Mouse (Mus musculus): ENCODE measurements around the gene Rhobtb3. TPM values are rescaled to one million over a fixed set of nuclear protein-coding genes. Genes with fewer than 3 reads are reported as not detected.
"Not testable (repeated sequence)": the region's sequence is repeated elsewhere in the genome, so short reads cannot be mapped to it uniquely, and the experiment has no call there.

The Rhobtb3 gene
- total RNA-seq, 2 experiments from 2014 or later, result 15.9 to 16.7 TPM

DNA sequence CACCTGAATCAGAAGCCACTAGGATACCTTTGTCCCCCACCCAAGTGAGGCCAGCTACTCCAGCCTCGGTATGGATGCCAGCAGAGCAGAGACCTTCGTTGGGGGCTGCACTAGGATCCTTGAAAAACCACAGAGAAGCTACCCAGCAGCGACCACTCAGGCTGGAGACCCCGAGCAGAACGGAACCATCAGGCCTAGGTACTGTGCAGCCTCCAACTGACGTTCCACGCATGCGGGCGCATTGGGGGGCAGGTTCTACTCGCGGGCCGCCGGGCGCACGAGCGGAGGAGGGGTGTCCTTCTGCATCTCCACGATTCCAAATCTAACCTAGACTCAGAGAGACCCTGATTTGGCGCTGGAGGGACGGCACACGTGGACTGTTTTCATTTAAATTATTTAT is 13.7 kb downstream of the Rhobtb3 start:
- DNase-seq (ENCODE audit: low spot score in 2 of 2), result no peak

- DNase-seq (ENCODE audit: low spot score in 2 of 2), result not testable (repeated sequence)
Observed at GRCm38 (mm10) chr13:75929071-75929470, 14.7 kb downstream of the Rhobtb3 start.

- no peak for DNase-seq (ENCODE audit: low spot score in 2 of 2)
Observed at GRCm38 (mm10) chr13:75927951-75928350, 15.8 kb downstream of the Rhobtb3 start.

GRCm38 (mm10) chr13:75914151-75914550 is 29.6 kb downstream of the Rhobtb3 start:
- DNase-seq (ENCODE audit: low spot score in 2 of 2), result no peak

GRCm38 (mm10) chr13:75908187-75908586 is 35.5 kb downstream of the Rhobtb3 start:
- no peak for DNase-seq (ENCODE audit: low spot score in 2 of 2)

- DNase-seq (ENCODE audit: low spot score in 2 of 2), result no peak
Observed at GRCm38 (mm10) chr13:75907133-75907532, 36.6 kb downstream of the Rhobtb3 start.

- peak in 1 of 2 experiments; percentile 7 for DNase-seq (ENCODE audit: low spot score in 2 of 2)
Observed at GRCm38 (mm10) chr13:75904660-75905059, 39.1 kb downstream of the Rhobtb3 start.

DNA sequence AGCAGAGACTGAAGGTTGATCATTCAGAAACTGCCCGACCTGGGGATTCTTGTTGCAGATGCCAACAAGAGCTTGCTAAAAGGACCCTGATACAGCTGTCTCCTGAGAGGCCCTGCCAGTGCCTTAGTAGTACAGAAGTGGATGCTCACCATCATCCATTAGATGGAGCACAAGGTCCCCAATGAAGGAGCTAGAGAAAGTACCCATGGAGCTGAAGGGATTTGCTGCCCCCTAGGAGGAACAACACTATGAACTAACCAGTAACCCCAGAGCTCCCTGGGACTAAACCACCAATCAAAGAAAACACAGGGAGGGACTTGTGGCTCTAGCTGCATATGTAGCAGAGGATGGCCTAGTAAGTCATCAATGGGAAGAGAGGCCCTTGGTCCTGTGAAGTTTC is 42.8 kb downstream of the Rhobtb3 start:
- DNase-seq (ENCODE audit: low spot score in 2 of 2), result not testable (repeated sequence)

- DNase-seq (ENCODE audit: low spot score in 2 of 2), result no peak
Observed at GRCm38 (mm10) chr13:75892876-75893275, 50.8 kb downstream of the Rhobtb3 start.

DNA sequence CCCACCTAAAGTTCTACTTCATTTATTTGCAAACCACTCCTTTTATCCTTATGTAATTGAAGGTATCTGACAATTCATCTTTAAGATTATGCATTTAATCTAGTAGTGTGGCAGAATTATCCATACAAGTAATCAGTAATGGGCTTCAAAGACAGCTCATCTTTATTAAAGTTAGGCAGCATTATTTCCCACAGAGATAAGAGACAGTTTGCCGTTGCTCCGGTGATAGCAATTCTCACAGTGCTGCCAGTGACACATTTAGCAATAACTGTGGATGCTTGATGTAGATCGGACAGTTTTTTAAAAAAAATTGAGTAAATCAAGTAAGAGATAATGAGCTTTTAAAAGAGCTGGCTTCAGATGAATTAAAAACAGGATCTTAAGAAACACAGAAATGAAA is 51.4 kb downstream of the Rhobtb3 start:
- no peak for DNase-seq (ENCODE audit: low spot score in 2 of 2)

DNA sequence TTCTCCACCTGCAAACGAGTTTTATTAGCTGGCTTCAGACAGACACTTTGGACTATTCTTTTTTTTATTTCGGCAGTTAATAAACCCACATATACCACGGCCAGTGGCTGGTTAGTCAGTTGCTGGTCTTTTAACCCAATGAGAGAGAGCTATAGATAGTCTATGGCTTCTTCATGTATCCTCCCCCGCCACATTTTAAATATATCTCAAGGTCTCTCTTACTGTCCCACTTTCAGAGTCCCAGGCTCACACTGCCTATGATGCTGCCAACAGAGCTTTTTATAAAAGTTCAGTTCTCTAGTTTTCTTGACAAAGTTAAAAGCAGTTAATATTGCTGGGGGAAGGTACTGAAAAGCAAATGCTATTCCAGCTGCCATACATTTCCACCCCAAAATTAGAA is 51.9 kb downstream of the Rhobtb3 start:
- DNase-seq (ENCODE audit: low spot score in 2 of 2), result no peak

DNA sequence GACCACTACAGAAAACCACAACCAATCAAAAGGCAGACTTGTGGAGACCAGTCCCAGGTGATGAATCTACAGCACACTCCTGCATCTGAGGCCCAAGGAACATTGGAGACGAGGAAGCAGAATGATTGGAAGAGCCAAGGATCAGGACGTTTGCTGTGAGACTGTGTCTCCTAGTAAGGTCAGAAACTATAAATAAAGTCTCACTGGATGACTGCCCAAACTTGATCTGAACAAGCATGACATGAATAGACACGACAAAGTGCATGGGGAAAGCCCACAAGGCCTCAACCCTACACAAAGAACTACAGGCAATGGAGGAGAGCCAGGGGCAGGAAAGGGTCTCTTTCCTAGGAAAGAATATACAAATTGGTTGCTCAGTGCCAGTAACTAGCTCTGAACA is 59.9 kb downstream of the Rhobtb3 start:
- no peak for DNase-seq (ENCODE audit: low spot score in 2 of 2)

DNA sequence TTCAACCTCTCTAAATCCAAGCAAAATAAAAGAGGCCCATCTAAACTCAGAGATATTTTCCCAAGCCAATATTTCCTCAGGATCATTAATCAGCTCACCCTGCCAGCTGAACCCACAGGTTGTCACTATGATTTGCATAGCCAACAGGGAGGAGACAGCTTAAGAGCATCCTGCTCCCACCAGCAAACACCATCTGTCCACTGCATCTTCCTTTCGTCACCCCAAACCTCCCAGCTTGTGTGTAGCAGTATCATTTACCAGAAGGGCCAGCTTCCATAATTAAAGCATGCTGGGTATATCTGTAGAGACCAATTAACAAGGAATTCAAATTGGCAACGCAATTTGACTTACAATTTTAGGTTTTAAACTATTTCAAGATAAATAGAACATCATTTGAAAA is 63.2 kb downstream of the Rhobtb3 start:
- no peak for DNase-seq (ENCODE audit: low spot score in 2 of 2)

DNA sequence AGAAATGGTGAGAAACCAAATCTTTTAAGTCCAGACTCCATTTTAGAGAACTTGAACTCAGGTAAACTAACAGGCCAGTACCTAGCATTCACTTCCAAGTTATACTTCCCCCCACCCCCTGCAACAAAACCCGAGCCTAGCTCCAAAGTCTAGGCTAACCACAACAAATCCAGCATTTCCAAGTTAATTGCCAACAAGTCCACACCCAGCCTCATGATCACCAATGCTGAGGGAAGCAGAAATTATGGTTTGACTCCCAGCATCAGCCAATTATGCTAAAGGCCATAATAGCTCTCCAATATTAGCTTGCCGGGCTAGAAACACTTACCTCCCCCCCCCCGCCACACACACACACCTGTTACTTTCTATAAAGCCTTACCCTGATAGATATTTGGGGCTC is 64.0 kb downstream of the Rhobtb3 start:
- no peak for DNase-seq (ENCODE audit: low spot score in 2 of 2)

DNA sequence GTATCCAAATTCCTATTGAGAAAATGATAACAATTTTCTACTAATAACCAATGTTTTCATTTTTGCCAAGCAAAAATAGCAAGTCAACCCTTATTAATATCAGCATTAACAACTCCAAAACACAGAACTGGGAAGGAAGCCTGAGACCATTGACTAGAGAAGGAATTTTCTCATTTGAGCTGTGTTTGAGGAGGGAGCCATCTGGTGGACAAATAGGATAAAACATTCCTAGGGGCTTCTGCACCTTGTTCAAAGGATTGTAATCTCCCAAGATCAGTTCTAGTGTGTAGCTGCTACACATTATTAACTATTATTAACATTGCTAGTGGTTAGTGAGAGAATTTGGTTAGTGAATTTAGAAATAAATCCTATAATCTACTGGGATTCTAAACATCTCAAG is 65.8 kb downstream of the Rhobtb3 start:
- peak; percentile 44 to 46 for DNase-seq (ENCODE audit: low spot score in 2 of 2)

DNA sequence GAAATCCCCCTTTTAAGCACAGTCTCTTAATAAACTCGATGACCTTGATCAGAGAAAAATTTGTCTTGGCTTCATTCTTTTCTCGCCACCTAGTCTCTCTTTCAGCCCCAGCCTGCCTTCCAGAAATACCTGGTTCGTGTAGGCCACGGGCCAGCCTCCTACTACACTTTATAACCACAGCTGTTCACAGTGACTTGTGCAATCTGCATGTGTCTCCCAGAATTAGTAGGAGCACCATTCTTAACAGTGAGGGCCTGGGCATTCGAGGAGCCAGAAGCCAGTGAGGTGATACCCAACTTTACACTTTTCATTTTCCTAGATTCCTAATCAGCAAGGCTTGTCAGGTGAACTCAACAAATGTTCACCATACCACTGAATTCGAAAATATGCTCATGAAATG is 67.1 kb downstream of the Rhobtb3 start:
- DNase-seq (ENCODE audit: low spot score in 2 of 2), result no peak

GRCm38 (mm10) chr13:75876188-75876587 is 67.5 kb downstream of the Rhobtb3 start:
- not testable (repeated sequence) for DNase-seq (ENCODE audit: low spot score in 2 of 2)

DNA sequence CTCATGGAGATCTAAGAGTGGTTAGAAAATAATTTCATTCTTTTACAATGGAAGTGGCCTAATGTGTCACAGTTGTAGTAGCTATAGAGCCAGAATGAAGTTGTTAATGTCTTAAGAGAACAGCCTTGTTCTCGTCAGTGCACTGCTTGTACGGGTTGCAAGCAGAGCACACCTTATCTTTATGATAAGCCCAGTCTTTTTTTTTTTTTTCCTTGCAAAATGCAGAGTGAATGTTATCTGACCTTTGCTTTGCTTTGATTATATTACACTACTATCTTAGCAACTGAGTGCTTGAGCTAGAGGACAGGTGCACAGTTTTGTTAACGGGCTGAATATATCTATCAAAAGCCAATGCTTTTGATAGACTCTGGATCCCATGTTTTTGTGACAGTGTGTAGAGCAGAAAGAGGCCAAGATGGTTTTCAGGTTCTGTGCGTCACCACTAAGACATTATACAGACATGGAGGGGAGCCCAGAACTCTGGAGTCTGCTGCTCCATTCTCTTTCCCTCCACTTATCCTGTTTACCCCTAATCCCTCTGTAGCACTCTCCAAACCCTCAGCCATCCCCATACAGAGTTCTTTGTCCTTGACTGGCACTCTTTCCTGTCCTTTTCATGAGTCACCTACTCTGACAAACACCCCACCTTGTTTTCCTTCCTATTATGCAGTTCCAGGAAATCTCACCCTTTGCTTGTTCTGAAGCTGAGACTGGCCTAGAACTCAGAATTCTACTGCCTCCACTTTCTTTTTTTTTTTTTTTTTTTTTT is 68.9 kb downstream of the Rhobtb3 start:
- no peak for DNase-seq (ENCODE audit: low spot score in 2 of 2)

GRCm38 (mm10) chr13:75867876-75868275 is 75.8 kb downstream of the Rhobtb3 start:
- peak in 1 of 2 experiments; percentile 26 for DNase-seq (ENCODE audit: low spot score in 2 of 2)

- no peak for DNase-seq (ENCODE audit: low spot score in 2 of 2)
Observed at GRCm38 (mm10) chr13:75865486-75866184, 78.1 kb downstream of the Rhobtb3 start.

DNA sequence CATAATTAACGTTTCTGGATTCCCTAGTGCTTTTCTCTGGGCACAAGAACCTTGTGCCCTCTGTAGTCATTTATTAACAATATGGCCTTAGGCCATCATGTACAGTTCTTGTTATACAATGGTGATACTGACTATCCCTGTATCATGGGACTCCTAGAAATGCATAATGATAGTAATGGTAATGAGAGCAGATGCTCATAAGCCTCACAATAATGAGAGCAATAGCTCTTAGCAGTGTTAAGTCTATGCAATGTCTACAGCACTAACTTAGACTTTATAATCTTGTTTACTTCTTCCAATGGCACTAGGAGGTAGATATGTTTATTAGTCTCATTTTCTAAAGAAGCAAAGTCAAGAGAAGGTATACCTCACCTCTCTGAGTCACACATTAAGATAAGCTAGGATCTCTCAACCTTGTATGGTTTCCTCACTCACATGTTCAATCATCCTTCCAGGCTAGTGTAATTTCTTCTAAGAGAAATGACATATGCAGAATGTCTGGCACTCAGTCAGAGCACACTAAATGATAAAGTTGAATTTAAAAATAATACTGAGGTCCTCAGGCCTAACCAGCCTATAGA is 84.4 kb downstream of the Rhobtb3 start:
- DNase-seq (ENCODE audit: low spot score in 2 of 2), result no peak

- DNase-seq (ENCODE audit: low spot score in 2 of 2), result no peak
Observed at GRCm38 (mm10) chr13:75853118-75853517, 90.6 kb downstream of the Rhobtb3 start.

All from left cerebral cortex, adult 18-20 months (tissue).